Mouse (Mus musculus): ENCODE results near the gene Trabd2b.

DNA sequence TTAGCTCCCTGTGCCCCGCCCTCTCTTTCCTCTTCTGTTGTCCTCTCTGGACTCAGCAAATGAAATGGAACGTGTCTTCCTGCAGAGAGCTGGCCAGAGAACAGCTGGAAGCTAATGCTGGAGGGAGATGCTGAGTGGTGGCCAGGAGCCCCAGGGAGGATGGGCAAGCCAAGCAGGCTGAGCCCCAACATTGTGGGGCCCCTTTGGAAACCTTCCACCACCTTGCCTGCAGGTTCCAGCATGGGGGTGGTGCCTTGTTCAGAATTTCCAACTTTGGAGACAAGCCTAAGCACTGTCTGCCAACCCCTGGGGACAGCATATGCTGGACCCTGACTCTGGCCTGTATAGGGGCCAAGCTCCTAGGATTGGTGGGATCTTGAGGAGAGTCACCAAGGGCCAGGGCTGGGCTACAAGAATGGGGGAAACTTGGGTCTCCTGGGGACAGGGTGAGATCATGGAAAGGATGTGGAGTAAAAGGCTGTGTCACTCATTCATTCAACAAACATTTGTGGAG, 188.7 kb downstream of the Trabd2b start:
- TF ChIP-seq POLR2A (IDR thresholded peaks at IDR 0.05; ENCODE audit: control insufficient read depth, low read depth, low read length) (no peak), CTCF (IDR thresholded peaks at IDR 0.05; ENCODE audit: control insufficient read depth, insufficient read depth, insufficient replicate concordance, low read depth, low read length) (no peak)

Data from testis, adult 2 months (tissue).